Mouse (Mus musculus): ENCODE results near the gene Unc50. TPM values are rescaled to one million over a fixed set of nuclear protein-coding genes. Genes with fewer than 3 reads are reported as not detected.

The Unc50 gene
- total and polyA plus RNA-seq, 3 experiments: 41.8 to 75.5 (median 58.5) TPM

DNA sequence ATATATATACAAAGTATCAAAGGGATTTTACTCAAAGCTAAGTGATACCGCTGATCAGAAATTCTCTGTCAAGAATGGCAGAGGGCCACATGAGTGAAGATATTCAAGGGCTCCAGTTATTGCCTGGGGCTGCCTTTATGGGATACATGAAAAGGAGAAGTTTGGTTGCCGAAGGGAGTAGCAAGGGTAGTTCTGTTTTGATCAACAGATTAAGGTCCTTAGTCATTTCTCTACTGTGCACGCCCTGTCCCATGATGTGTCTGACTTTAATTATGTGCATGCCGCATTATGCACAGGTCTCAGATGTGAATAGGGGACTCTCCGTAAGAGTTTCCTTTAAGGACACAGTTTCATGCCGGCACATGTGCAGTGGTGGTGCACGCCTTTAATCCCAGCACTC lies 27.6 kb downstream of the Unc50 start:
- Histone ChIP-seq H3K4me3 (replicated peaks in 1 of 3; ENCODE audit: low read depth in 2 of 3, low read length in 2 of 3, poor library complexity in 1 of 3) (no peak overlapping the region), H3K27ac (ENCODE audit: insufficient read depth, low read depth) (no peak overlapping the region), H3K36me3 (replicated peaks in 1 of 2; ENCODE audit: control insufficient read depth in 1 of 2, insufficient read depth in 1 of 2, low read length in 1 of 2) (peaks cover 56 to 79% of the 10 kb centered on the region in 2 experiments), H3K9me3 (replicated peaks; ENCODE audit: low read length) (no peaks in the 10 kb centered on the region), H3K79me2 (replicated peaks; ENCODE audit: control insufficient read depth, extremely low read depth, insufficient read depth, poor library complexity, severe bottlenecking) (no peaks in the 10 kb centered on the region), H3K9ac (ENCODE audit: insufficient read depth, low read depth) (no peak overlapping the region), H3K4me1 (ENCODE audit: control insufficient read depth in 1 of 2, insufficient read depth in 2 of 2) (no peaks in the 10 kb centered on the region), H3K4me2 (ENCODE audit: insufficient read depth, low read depth, poor library complexity, severe bottlenecking) (no peak overlapping the region), H3K27me3 (replicated peaks) (no peaks in the 10 kb centered on the region)
- DNase-seq (ENCODE audit: extremely low read depth): no peak
- TF ChIP-seq EP300 (IDR thresholded peaks at IDR 0.05; ENCODE audit: low read length) (no peak), BHLHE40 (IDR thresholded peaks at IDR 0.05; ENCODE audit: low read depth, low read length) (no peak), SMC3 (IDR thresholded peaks at IDR 0.05; ENCODE audit: low read depth, low read length) (no peak), HCFC1 (IDR thresholded peaks at IDR 0.05; ENCODE audit: low read depth, low read length) (no peak), MXI1 (IDR thresholded peaks at IDR 0.05; ENCODE audit: low read depth, low read length) (no peak), KAT2A (IDR thresholded peaks at IDR 0.05; ENCODE audit: insufficient replicate concordance, low read length) (no peak), JUN (IDR thresholded peaks at IDR 0.05; ENCODE audit: insufficient read depth, low read depth, low read length) (no peak), MEF2A (IDR thresholded peaks at IDR 0.05; ENCODE audit: borderline replicate concordance, low read depth, low read length) (no peak), ELF1 (IDR thresholded peaks at IDR 0.05; ENCODE audit: low read depth, low read length) (no peak), MAZ (IDR thresholded peaks at IDR 0.05; ENCODE audit: low read depth, low read length) (no peak), IRF4 (IDR thresholded peaks at IDR 0.05; ENCODE audit: low read depth, low read length) (no peak), UBTF (IDR thresholded peaks at IDR 0.05; ENCODE audit: low read depth, low read length) (no peak), POLR2A (IDR thresholded peaks at IDR 0.05; ENCODE audit: low read depth, low read length) (no peak), TBP (conservative IDR thresholded peaks at IDR 0.05; ENCODE audit: low read depth, low read length) (no peak), ETS1 (conservative IDR thresholded peaks at IDR 0.05; ENCODE audit: low read depth, low read length) (no peak), RAD21 (IDR thresholded peaks at IDR 0.05; ENCODE audit: low read depth, low read length) (no peak), E2F4 (IDR thresholded peaks at IDR 0.05; ENCODE audit: insufficient replicate concordance, low read depth, low read length) (no peak), SIN3A (IDR thresholded peaks at IDR 0.05; ENCODE audit: low read length) (no peak)
- in situ Hi-C loops (cut with MboI; ENCODE audit: low pct_ligation_motif_present, low pct_unique_long_range_greater_than_20kb, low sequenced_read_pairs) (no loop called here), dilution Hi-C loops (cut with MboI; ENCODE audit: extremely low pct_ligation_motif_present, extremely low pct_unique_long_range_greater_than_20kb, low sequenced_read_pairs) (no loop called here)

DNA sequence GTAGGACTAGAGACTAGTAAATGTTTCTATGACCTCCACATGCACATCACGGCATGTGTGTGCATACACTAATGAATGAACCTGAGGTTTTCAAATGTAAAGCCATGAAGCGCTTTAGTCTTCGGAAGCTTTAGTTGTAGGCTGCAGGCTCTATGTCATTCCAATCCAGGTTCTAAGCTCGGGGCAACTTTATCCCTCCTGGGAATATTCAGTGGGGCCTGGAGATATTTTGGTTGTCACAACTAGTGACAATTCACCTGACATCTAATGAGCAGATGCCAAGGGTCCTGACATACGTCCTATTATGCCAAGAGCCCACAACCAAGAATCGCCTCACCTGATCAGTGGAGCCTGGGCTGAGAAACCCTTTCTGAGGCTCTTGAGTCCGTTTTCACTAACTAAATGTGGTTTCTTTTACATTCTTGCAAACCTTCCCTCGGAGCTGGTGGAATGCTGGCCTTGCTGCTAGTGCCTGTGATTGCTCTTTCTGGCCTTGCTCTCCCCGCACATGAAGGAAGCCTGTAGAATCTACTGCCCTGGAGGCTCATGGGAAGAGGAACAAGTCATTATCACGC lies 35.0 kb downstream of the Unc50 start:
- Histone ChIP-seq H3K4me3 (replicated peaks in 1 of 3; ENCODE audit: low read depth in 2 of 3, low read length in 2 of 3, poor library complexity in 1 of 3) (no peak overlapping the region), H3K27me3 (replicated peaks) (no peaks in the 10 kb centered on the region), H3K9ac (ENCODE audit: insufficient read depth, low read depth) (no peak overlapping the region), H3K4me1 (ENCODE audit: control insufficient read depth in 1 of 2, insufficient read depth in 2 of 2) (peaks cover 6 to 24% of the 10 kb centered on the region in 2 experiments), H3K27ac (ENCODE audit: insufficient read depth, low read depth) (no peak overlapping the region), H3K9me3 (replicated peaks; ENCODE audit: low read length) (peaks cover 9% of the 10 kb centered on the region), H3K79me2 (replicated peaks; ENCODE audit: control insufficient read depth, extremely low read depth, insufficient read depth, poor library complexity, severe bottlenecking) (peaks cover 3% of the 10 kb centered on the region; the same call in 1 of the 2 replicates), H3K4me2 (ENCODE audit: insufficient read depth, low read depth, poor library complexity, severe bottlenecking) (no peak overlapping the region), H3K36me3 (replicated peaks in 1 of 2; ENCODE audit: control insufficient read depth in 1 of 2, insufficient read depth in 1 of 2, low read length in 1 of 2) (peaks cover 41 to 62% of the 10 kb centered on the region in 2 experiments)
- in situ Hi-C loops (cut with MboI; ENCODE audit: low pct_ligation_motif_present, low pct_unique_long_range_greater_than_20kb, low sequenced_read_pairs) (loop anchor here (10.0 kb wide), 1 partner anchor 190 kb away; no protein-coding TSS in a partner anchor), dilution Hi-C loops (cut with MboI; ENCODE audit: extremely low pct_ligation_motif_present, extremely low pct_unique_long_range_greater_than_20kb, low sequenced_read_pairs) (no loop called here)
- TF ChIP-seq UBTF (IDR thresholded peaks at IDR 0.05; ENCODE audit: low read depth, low read length) (no peak), SMC3 (IDR thresholded peaks at IDR 0.05; ENCODE audit: low read depth, low read length) (no peak), KAT2A (IDR thresholded peaks at IDR 0.05; ENCODE audit: insufficient replicate concordance, low read length) (no peak), ETS1 (conservative IDR thresholded peaks at IDR 0.05; ENCODE audit: low read depth, low read length) (no peak), GABPA (IDR thresholded peaks at IDR 0.05; ENCODE audit: insufficient replicate concordance, low read depth, low read length) (no peak), SIN3A (IDR thresholded peaks at IDR 0.05; ENCODE audit: low read length) (no peak), TCF12 (IDR thresholded peaks at IDR 0.05; ENCODE audit: low read depth, low read length) (no peak), NRF1 (IDR thresholded peaks at IDR 0.05; ENCODE audit: low read depth, low read length) (no peak), CTCF (conservative IDR thresholded peaks at IDR 0.05 in 1 of 2, IDR thresholded peaks at IDR 0.05 in 1 of 2; ENCODE audit: low read depth in 2 of 2, low read length in 2 of 2) (no peak), JUND (conservative IDR thresholded peaks at IDR 0.05; ENCODE audit: low read depth, low read length) (no peak), MAFK (IDR thresholded peaks at IDR 0.05; ENCODE audit: insufficient replicate concordance, low read length) (no peak), USF2 (conservative IDR thresholded peaks at IDR 0.05; ENCODE audit: low read depth, low read length) (no peak)
- DNase-seq (ENCODE audit: extremely low read depth): no peak

Data from CH12.LX (cell line).